Mouse (Mus musculus) MEL (cell line): ENCODE data around the gene A3galt2. TPM values are rescaled to one million over a fixed set of nuclear protein-coding genes. Genes with fewer than 3 reads are reported as not detected.

ENCODE experiments used
- DNase-seq: peaks from one replicate; pipeline ENCODE4 v3.0.0; 2011; ENCODE audit warnings: low read depth, low spot score
- H3K27ac ChIP-seq: 2 replicates; pipeline ENCODE4 v1.5.1; 2012; ENCODE audit warnings: low read depth, mild to moderate bottlenecking, control low read depth, low read length, moderate library complexity; ENCODE audit not compliant: control insufficient read depth
- H3K27me3 ChIP-seq, 2 experiments: fragments of 150-350 bp in 1 of 2; sonication (generic) in 1 of 2; 2 replicates each; pipeline ENCODE4 v1.6.1; 2012; ENCODE audit warnings: low read length in 2 of 2, mild to moderate bottlenecking in 2 of 2, improper control_type of control experiment in 1 of 2, moderate library complexity in 1 of 2; ENCODE audit not compliant: insufficient read depth in 2 of 2, control insufficient read depth in 1 of 2
- H3K36me3 ChIP-seq, 2 experiments: 2 replicates each; pipeline ENCODE4 v1.6.1; 2012 to 2014; ENCODE audit warnings: low read length in 2 of 2, improper control_type of control experiment in 1 of 2, inconsistent platforms in 1 of 2, mild to moderate bottlenecking in 1 of 2; ENCODE audit not compliant: insufficient read depth in 2 of 2, control insufficient read depth in 1 of 2
- H3K4me1 ChIP-seq, 2 experiments: fragments of 150-350 bp in 1 of 2; sonication (generic) in 1 of 2; 2 replicates each; pipeline ENCODE4 v1.6.1; 2012; ENCODE audit warnings: low read length in 2 of 2, improper control_type of control experiment in 1 of 2, mild to moderate bottlenecking in 1 of 2; ENCODE audit not compliant: insufficient read depth in 2 of 2, control insufficient read depth in 1 of 2
- H3K4me3 ChIP-seq, 2 experiments: fragments of 150-350 bp in 1 of 2; sonication (generic) in 1 of 2; 2 replicates each; pipeline ENCODE4 v1.5.1; 2012; ENCODE audit warnings: low read depth in 2 of 2, low read length in 2 of 2, mild to moderate bottlenecking in 2 of 2, moderate library complexity in 2 of 2, control low read depth in 1 of 2, improper control_type of control experiment in 1 of 2; ENCODE audit not compliant: control insufficient read depth in 1 of 2, insufficient read depth in 1 of 2
- H3K79me2 ChIP-seq: 2 replicates; pipeline ENCODE4 v1.6.1; 2012; ENCODE audit warnings: mild to moderate bottlenecking, low read length, moderate library complexity; ENCODE audit not compliant: control insufficient read depth, poor library complexity, insufficient read depth
- H3K9ac ChIP-seq: 2 replicates; pipeline ENCODE4 v1.6.1; 2012; ENCODE audit warnings: low read depth, mild to moderate bottlenecking, control low read depth, low read length, moderate library complexity; ENCODE audit not compliant: control insufficient read depth, poor library complexity, severe bottlenecking
- H3K9me3 ChIP-seq: fragments of 150-350 bp; sonication (generic); replicated peaks from 2 replicates; pipeline ENCODE4 v1.6.1; 2012; ENCODE audit warnings: mild to moderate bottlenecking, low read length, improper control_type of control experiment, moderate library complexity; ENCODE audit not compliant: insufficient read depth
- CHD1 ChIP-seq: IDR thresholded peaks from 2 replicates; pipeline ENCODE4 v1.6.1; 2012; ENCODE audit warnings: low read depth, mild to moderate bottlenecking, inconsistent platforms, low read length, improper control_type of control experiment
- GABPA ChIP-seq: IDR thresholded peaks from 2 replicates; pipeline ENCODE4 v1.6.1; 2012; ENCODE audit warnings: low read depth, mild to moderate bottlenecking, inconsistent platforms, low read length, improper control_type of control experiment, moderate library complexity
- HCFC1 ChIP-seq: IDR thresholded peaks from 2 replicates; pipeline ENCODE4 v1.6.1; 2012; ENCODE audit warnings: low read depth, mild to moderate bottlenecking, inconsistent platforms, low read length, improper control_type of control experiment, moderate library complexity
- JUND ChIP-seq: IDR thresholded peaks from 2 replicates; pipeline ENCODE4 v1.6.1; 2011; ENCODE audit warnings: low read depth, mild to moderate bottlenecking, improper control_type of control experiment, low read length
- MAZ ChIP-seq: IDR thresholded peaks from 2 replicates; pipeline ENCODE4 v1.6.1; 2012; ENCODE audit warnings: low read depth, mild to moderate bottlenecking, inconsistent platforms, low read length, improper control_type of control experiment
- NELFE ChIP-seq: IDR thresholded peaks from 2 replicates; pipeline ENCODE4 v1.6.1; 2011; ENCODE audit warnings: low read depth, low read length, improper control_type of control experiment
- NRF1 ChIP-seq: IDR thresholded peaks from 2 replicates; pipeline ENCODE4 v1.6.1; 2014; ENCODE audit warnings: low read depth, mild to moderate bottlenecking, inconsistent platforms, low read length, improper control_type of control experiment, moderate library complexity; ENCODE audit not compliant: poor library complexity, insufficient read depth, severe bottlenecking
- RAD21 ChIP-seq: IDR thresholded peaks from 2 replicates; pipeline ENCODE4 v1.6.1; 2011; ENCODE audit warnings: mild to moderate bottlenecking, low read depth, low read length, improper control_type of control experiment
- SIN3A ChIP-seq: IDR thresholded peaks from 2 replicates; pipeline ENCODE4 v1.6.1; 2012; ENCODE audit warnings: low read length, improper control_type of control experiment, inconsistent platforms
- SMC3 ChIP-seq: IDR thresholded peaks from 2 replicates; pipeline ENCODE4 v1.6.1; 2011; ENCODE audit warnings: low read depth, low read length, improper control_type of control experiment
- TAL1 ChIP-seq: IDR thresholded peaks from 2 replicates; pipeline ENCODE4 v1.6.1; 2012; ENCODE audit warnings: mild to moderate bottlenecking, inconsistent platforms, low read length, moderate library complexity, mixed read lengths
- TBP ChIP-seq: IDR thresholded peaks from 2 replicates; pipeline ENCODE4 v1.8.0; 2011; ENCODE audit warnings: low read depth, low read length, improper control_type of control experiment
- USF1 ChIP-seq: IDR thresholded peaks from 2 replicates; pipeline ENCODE4 v1.6.1; 2014; ENCODE audit warnings: low read depth, mild to moderate bottlenecking, inconsistent platforms, low read length, improper control_type of control experiment, moderate library complexity
- USF2 ChIP-seq, 2 experiments: IDR thresholded peaks; 2 replicates each; pipeline ENCODE4 v1.6.1; 2011 to 2012; ENCODE audit warnings: improper control_type of control experiment in 2 of 2, low read length in 2 of 2, borderline replicate concordance in 1 of 2, inconsistent platforms in 1 of 2, low read depth in 1 of 2, mild to moderate bottlenecking in 1 of 2; ENCODE audit not compliant: insufficient read depth in 1 of 2
- ZKSCAN1 ChIP-seq: IDR thresholded peaks from 2 replicates; pipeline ENCODE4 v1.6.1; 2012; ENCODE audit warnings: low read depth, mild to moderate bottlenecking, inconsistent platforms, low read length, improper control_type of control experiment, moderate library complexity
- polyA plus RNA-seq, 2 experiments: library from polyadenylated mRNA; stranded (reverse) in 1 of 2; unstranded in 1 of 2; fragments of >175 nt in 1 of 2; fragments of >200 nt in 1 of 2; gene quantifications; 2 replicates each; pipeline versions ENCODE4 v1.2.1 to v1.2.4; 2012; ENCODE audit warnings: low replicate concordance in 2 of 2, low read depth in 1 of 2; ENCODE audit not compliant: insufficient read length in 2 of 2, insufficient read depth in 1 of 2, missing spikeins in 1 of 2
- total RNA-seq: library from RNA; depleted of rRNA; stranded (reverse); fragments of 300-350 nt; gene quantifications from 2 replicates; pipeline ENCODE4 v1.2.3, GENCODE M21; 2012

The A3galt2 gene
- total and polyA plus RNA-seq, 3 experiments: 0.06 TPM; not detected in 2

DNA sequence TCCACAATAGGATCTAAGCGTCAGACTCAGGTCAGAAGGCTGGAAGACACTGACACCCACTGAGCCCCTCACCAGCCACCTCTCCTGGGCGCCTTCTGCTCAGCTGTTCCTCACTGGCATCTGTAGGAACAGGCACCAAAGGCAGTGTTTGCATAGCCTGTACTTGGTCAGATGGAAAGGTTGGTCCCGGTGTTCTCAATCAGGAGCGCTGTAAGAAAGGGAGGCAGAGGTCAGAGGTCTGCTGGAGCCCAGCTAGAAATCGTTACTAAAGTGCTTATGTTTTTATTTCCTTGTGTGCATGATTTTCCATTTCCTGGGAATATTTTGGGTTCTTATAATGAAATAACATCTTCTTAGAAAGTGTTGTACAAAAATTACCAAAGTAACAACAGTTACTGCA lies 13.3 kb upstream of the A3galt2 start:
- no peaks in the 10 kb centered on the region for H3K4me1 ChIP-seq
- DNase-seq: no peak
- TF ChIP-seq TBP (no peak), USF2 (IDR thresholded peaks at IDR 0.05; ENCODE audit: borderline replicate concordance in 1 of 2, insufficient read depth in 1 of 2, low read depth in 1 of 2, low read length in 2 of 2) (no peak)
- H3K27ac ChIP-seq: no peak overlapping the region
- no peaks in the 10 kb centered on the region for H3K79me2 ChIP-seq
- H3K27me3 ChIP-seq: no peaks in the 10 kb centered on the region
- H3K9me3 ChIP-seq: no peaks in the 10 kb centered on the region
- peaks cover 0 to 5% of the 10 kb centered on the region in 2 experiments; a peak in 2 of 4 replicates for H3K36me3 ChIP-seq
- H3K4me3 ChIP-seq: no peak overlapping the region
- no peak overlapping the region for H3K9ac ChIP-seq

DNA sequence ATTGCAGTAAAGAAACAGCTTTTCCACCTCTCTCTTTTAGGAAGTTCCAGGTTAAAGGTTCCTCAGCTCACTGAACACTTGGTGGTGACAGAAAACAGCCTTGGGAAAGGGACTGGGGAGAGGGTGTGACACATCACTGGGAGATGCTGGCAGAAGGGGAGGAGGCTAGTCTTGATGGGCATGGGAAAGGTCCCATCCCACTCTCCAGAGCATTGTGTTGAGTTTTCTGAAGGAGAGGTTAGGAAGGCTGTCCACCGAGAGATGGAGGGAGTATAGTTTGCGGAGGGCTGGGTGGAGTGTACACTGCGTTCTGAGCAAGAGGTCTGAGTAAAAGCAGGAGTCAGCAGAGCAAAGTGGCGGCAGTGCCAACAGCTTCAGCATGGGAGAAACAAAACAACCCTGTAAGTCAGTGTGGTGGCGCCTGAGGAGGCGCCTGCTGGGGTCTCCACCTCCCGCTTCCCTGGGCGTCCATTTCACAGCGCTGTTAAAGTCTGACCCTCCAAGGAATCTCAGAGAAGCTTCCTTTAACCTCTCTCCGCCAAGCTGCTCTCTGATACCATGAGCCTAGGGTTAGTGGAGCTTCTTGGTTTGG lies 12.7 kb upstream of the A3galt2 start:
- Histone ChIP-seq H3K4me3 (no peak overlapping the region), H3K27ac (no peak overlapping the region), H3K9ac (no peak overlapping the region), H3K27me3 (no peaks in the 10 kb centered on the region), H3K9me3 (no peaks in the 10 kb centered on the region), H3K79me2 (no peaks in the 10 kb centered on the region), H3K36me3 (peaks cover 2 to 6% of the 10 kb centered on the region in 2 experiments; a peak in 2 of 4 replicates), H3K4me1 (no peaks in the 10 kb centered on the region)
- DNase-seq: no peak
- TF ChIP-seq USF1 (no peak), GABPA (no peak), MAZ (no peak), JUND (no peak), CHD1 (no peak), NELFE (no peak), TAL1 (no peak), ZKSCAN1 (no peak), SIN3A (no peak), RAD21 (no peak)

DNA sequence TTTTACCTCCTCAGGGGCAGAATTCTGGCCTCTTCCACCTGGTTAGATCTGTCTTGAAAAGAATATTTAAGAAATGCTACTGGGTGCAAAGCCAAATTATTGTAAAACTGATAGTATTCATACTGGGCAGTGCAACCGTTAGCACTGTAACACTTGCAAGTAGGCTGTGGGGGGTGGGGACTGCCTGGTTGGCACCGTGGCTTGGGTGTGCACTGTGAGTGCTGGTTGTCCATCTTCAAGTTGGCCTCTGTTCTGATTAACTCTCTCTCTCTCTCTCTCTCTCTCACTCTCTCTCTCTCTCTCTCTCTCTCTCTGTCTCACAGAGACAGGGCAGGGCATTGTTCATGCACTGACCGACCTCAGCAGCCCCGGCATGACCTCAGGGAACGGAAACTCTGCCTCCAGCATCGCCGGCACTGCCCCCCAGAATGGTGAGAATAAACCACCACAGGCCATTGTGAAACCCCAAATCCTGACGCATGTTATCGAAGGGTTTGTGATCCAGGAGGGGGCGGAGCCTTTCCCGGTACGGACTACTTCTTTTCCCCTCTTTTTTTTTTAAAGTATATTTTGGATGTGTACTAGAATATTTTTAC lies 12.0 kb upstream of the A3galt2 start:
- no peak for DNase-seq
- no peak overlapping the region for H3K4me3 ChIP-seq
- H3K4me1 ChIP-seq: no peaks in the 10 kb centered on the region
- H3K27me3 ChIP-seq: no peaks in the 10 kb centered on the region
- H3K79me2 ChIP-seq: no peaks in the 10 kb centered on the region
- TF ChIP-seq USF2 (IDR thresholded peaks at IDR 0.05; ENCODE audit: borderline replicate concordance in 1 of 2, insufficient read depth in 1 of 2, low read depth in 1 of 2, low read length in 2 of 2) (no peak), SIN3A (no peak), SMC3 (no peak), HCFC1 (no peak), NRF1 (no peak), NELFE (no peak)
- H3K9ac ChIP-seq: no peak overlapping the region
- H3K36me3 ChIP-seq: peaks cover 2 to 6% of the 10 kb centered on the region in 2 experiments; a peak in 2 of 4 replicates
- no peaks in the 10 kb centered on the region for H3K9me3 ChIP-seq
- no peak overlapping the region for H3K27ac ChIP-seq
